Mouse (Mus musculus) mesoderm, embryonic 11.5 days (tissue): ENCODE measurements around the gene Tbrg4.

Source experiments
- DNase-seq: peaks from one replicate; pipeline ENCODE4 v3.0.0-alpha.2; 2012; ENCODE audit warnings: low read depth, low spot score

Gene Tbrg4

GRCm38 (mm10) chr11:6590933-6591675 is 34.8 kb downstream of the Tbrg4 start:
- DNase-seq: no peak

- DNase-seq: no peak
Measured at GRCm38 (mm10) chr11:6589838-6590237, 36.0 kb downstream of the Tbrg4 start.

GRCm38 (mm10) chr11:6588295-6588694 is 37.6 kb downstream of the Tbrg4 start:
- DNase-seq: no peak

- DNase-seq: no peak
Measured at GRCm38 (mm10) chr11:6587249-6587940, 38.5 kb downstream of the Tbrg4 start.

- no peak for DNase-seq
Measured at GRCm38 (mm10) chr11:6586660-6587059, 39.2 kb downstream of the Tbrg4 start.

GRCm38 (mm10) chr11:6585748-6586147 is 40.1 kb downstream of the Tbrg4 start:
- DNase-seq: no peak

GRCm38 (mm10) chr11:6581560-6581959 is 44.3 kb downstream of the Tbrg4 start:
- DNase-seq: no peak

- no peak for DNase-seq
Measured at GRCm38 (mm10) chr11:6580065-6580750, 45.7 kb downstream of the Tbrg4 start.

- no peak for DNase-seq
Measured at GRCm38 (mm10) chr11:6579361-6579760, 46.5 kb downstream of the Tbrg4 start.

- DNase-seq: no peak
Measured at GRCm38 (mm10) chr11:6576151-6576550, 49.7 kb downstream of the Tbrg4 start.

- DNase-seq: no peak
Measured at GRCm38 (mm10) chr11:6569410-6569777, 56.5 kb downstream of the Tbrg4 start.

- no peak for DNase-seq
Measured at GRCm38 (mm10) chr11:6568584-6569409, 57.1 kb downstream of the Tbrg4 start.

- no peak for DNase-seq
Measured at GRCm38 (mm10) chr11:6567951-6568350, 57.9 kb downstream of the Tbrg4 start.

GRCm38 (mm10) chr11:6566496-6566895 is 59.4 kb downstream of the Tbrg4 start:
- no peak for DNase-seq
